Mouse (Mus musculus) heart, adult 2 months (tissue): ENCODE measurements around the gene Ooep. TPM values are rescaled to one million over a fixed set of nuclear protein-coding genes. Genes with fewer than 3 reads are reported as not detected.

Source experiments
- DNase-seq, 2 experiments: peaks; one replicate each; pipeline ENCODE4 v3.0.0; 2021
- H3K27ac ChIP-seq: fragments of 200-600 bp; 2 replicates; pipeline ENCODE4 v1.8.1; 2022
- H3K27me3 ChIP-seq: fragments of 200-500 bp; 2 replicates; pipeline ENCODE4 v1.6.1; 2012; ENCODE audit warnings: mild to moderate bottlenecking, low read length, inconsistent platforms, mixed read lengths; ENCODE audit not compliant: control insufficient read depth, insufficient read depth
- H3K36me3 ChIP-seq: fragments of 200-500 bp; 2 replicates; pipeline ENCODE4 v1.6.1; 2012; ENCODE audit warnings: low read length, inconsistent platforms; ENCODE audit not compliant: control insufficient read depth, insufficient read depth
- H3K4me1 ChIP-seq: fragments of 200-500 bp; 2 replicates; pipeline ENCODE4 v1.6.1; 2011; ENCODE audit warnings: low read length; ENCODE audit not compliant: control insufficient read depth, insufficient read depth
- H3K4me3 ChIP-seq: fragments of 200-600 bp; 2 replicates; pipeline ENCODE4 v1.8.1; 2022
- H3K79me2 ChIP-seq: fragments of 200-500 bp; replicated peaks from 2 replicates; pipeline ENCODE4 v1.6.1; 2012; ENCODE audit warnings: mild to moderate bottlenecking, inconsistent platforms, low read length, moderate library complexity, mixed read lengths; ENCODE audit not compliant: control insufficient read depth, insufficient read depth
- H3K9ac ChIP-seq: fragments of 200-500 bp; 2 replicates; pipeline ENCODE4 v1.6.1; 2012; ENCODE audit warnings: low read depth, mild to moderate bottlenecking, control low read depth, inconsistent platforms, low read length, mixed read lengths
- CTCF ChIP-seq: fragments of 200-600 bp; IDR thresholded peaks from 2 replicates; pipeline ENCODE4 v1.8.1; 2022; ENCODE audit warnings: antibody characterized with exemption, mild to moderate bottlenecking, moderate library complexity
- EP300 ChIP-seq: fragments of 200-500 bp; IDR thresholded peaks from 2 replicates; pipeline ENCODE4 v1.6.1; 2011; ENCODE audit warnings: low read depth, low read length, control low read depth; ENCODE audit not compliant: insufficient read depth
- POLR2A ChIP-seq: fragments of 200-500 bp; IDR thresholded peaks from 2 replicates; pipeline ENCODE4 v1.6.1; 2011; ENCODE audit warnings: mild to moderate bottlenecking, low read depth, low read length, control low read depth; ENCODE audit not compliant: insufficient read depth
- WGBS: fragments of 180-500 bp; shearing (Covaris S2); methylation state at CpG from one replicate; pipeline ENCODE4 v1.1.7; 2018; 5-methylcytosine and 5-hydroxymethylcytosine counted together
- intact Hi-C: fragments of 180-260 bp; cut with DNase I; formaldehyde crosslinking; loops from one replicate; pipeline ENCODE4 v1.15.1; 2025
- polyA plus RNA-seq: library from polyadenylated mRNA; depleted of rRNA; stranded (reverse); fragments of >200 nt; gene quantifications from 2 replicates; pipeline ENCODE4 v1.2.3, GENCODE M21; 2012
- total RNA-seq, 2 experiments: library from RNA; stranded (reverse); gene quantifications; 2 replicates each; pipeline ENCODE4 v1.2.3; 2021

The Ooep gene
- total and polyA plus RNA-seq, 3 experiments: not detected

DNA sequence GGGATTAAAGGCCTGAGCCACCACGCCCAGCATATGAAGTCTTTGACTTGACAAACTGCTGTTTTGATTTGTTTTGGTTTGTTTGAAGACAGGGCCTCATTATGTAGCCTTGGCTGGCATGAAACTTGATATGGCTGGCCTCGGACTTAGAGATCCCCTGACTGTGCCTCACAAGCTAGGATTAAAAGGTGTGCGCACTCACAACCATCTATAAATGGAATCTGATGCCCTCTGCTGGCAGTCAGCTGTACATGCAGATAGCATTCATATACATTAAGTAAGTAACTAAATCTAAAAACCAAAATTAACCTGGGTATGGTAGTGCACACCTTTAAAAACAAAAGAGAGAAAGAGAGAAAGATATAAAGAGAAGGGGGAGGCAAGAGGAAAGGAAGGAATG lies 7.4 kb upstream of the Ooep start:
- intact Hi-C loops: no loop called here
- TF ChIP-seq CTCF: peak; percentile 65
- TF ChIP-seq EP300: no peak
- H3K9ac ChIP-seq: no peak overlapping the region
- no peak for DNase-seq
- no peaks in the 10 kb centered on the region for H3K79me2 ChIP-seq
- no peaks in the 10 kb centered on the region for H3K4me1 ChIP-seq
- H3K4me3 ChIP-seq: no peak overlapping the region
- WGBS: 51% methylated on average over 3 of the region's 3 CpGs
- H3K27ac ChIP-seq: no peak overlapping the region
- H3K27me3 ChIP-seq: peaks cover 2% of the 10 kb centered on the region; the same call in 1 of the 2 replicates
- no peaks in the 10 kb centered on the region for H3K36me3 ChIP-seq

- 49% methylated on average over 8 of the region's 8 CpGs for WGBS
- no peak overlapping the region for H3K4me3 ChIP-seq
- no peak overlapping the region for H3K9ac ChIP-seq
- TF ChIP-seq EP300 (no peak), POLR2A (no peak), CTCF (no peak)
- no peak for DNase-seq
- intact Hi-C loops: no loop called here
- no peak overlapping the region for H3K27ac ChIP-seq
- H3K4me1 ChIP-seq: no peaks in the 10 kb centered on the region
- H3K27me3 ChIP-seq: 0 out of 2 replicates have a peak, but pooled peaks cover 1% of the 10 kb centered on the region
- H3K79me2 ChIP-seq: no peaks in the 10 kb centered on the region
- no peaks in the 10 kb centered on the region for H3K36me3 ChIP-seq
Measured at GRCm38 (mm10) chr9:78377546-78377945, 979 bp downstream of the Ooep start.

GRCm38 (mm10) chr9:78375486-78375885 lies 3.0 kb downstream of the Ooep start:
- WGBS: 80% methylated on average over 4 of the region's 4 CpGs
- intact Hi-C loops: no loop called here
- Histone ChIP-seq H3K9ac (no peak overlapping the region), H3K27ac (no peak overlapping the region), H3K4me3 (no peak overlapping the region), H3K36me3 (no peaks in the 10 kb centered on the region), H3K79me2 (no peaks in the 10 kb centered on the region), H3K27me3 (0 out of 2 replicates have a peak, but pooled peaks cover 1% of the 10 kb centered on the region), H3K4me1 (no peaks in the 10 kb centered on the region)
- no peak for DNase-seq
- TF ChIP-seq EP300 (no peak), POLR2A (no peak), CTCF (no peak)

- intact Hi-C loops: no loop called here
- 0 out of 2 replicates have a peak, but pooled peaks cover 1% of the 10 kb centered on the region for H3K27me3 ChIP-seq
- DNase-seq: no peak
- H3K4me3 ChIP-seq: no peak overlapping the region
- no peaks in the 10 kb centered on the region for H3K4me1 ChIP-seq
- TF ChIP-seq EP300 (no peak), CTCF (no peak), POLR2A (no peak)
- no peaks in the 10 kb centered on the region for H3K79me2 ChIP-seq
- 74% methylated on average over 1 of the region's 1 CpGs for WGBS
- no peaks in the 10 kb centered on the region for H3K36me3 ChIP-seq
- no peak overlapping the region for H3K27ac ChIP-seq
- H3K9ac ChIP-seq: no peak overlapping the region
Measured at GRCm38 (mm10) chr9:78374885-78375389, 3.6 kb downstream of the Ooep start.

DNA sequence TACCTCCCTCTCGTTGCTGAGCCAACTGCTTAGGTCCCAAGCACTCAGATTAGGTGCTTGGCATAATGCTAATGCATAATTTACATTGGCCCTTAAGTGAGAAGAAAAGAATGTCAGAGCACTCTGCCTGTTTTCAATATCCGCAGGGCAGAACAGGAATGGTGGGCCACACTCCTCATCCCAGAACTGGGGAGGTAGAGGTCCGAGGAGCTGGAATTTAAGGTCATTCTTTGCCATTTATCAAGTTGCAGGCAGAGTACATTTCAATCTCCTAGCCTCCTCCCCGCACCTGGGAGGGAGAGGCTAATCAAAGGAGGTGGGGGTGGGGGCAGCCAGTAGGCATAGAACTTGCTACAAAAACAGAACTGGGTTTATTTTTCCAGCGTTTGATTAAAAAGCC lies 4.1 kb downstream of the Ooep start:
- DNase-seq: no peak
- no peaks in the 10 kb centered on the region for H3K36me3 ChIP-seq
- 64% methylated on average over 5 of the region's 5 CpGs for WGBS
- intact Hi-C loops: no loop called here
- H3K79me2 ChIP-seq: no peaks in the 10 kb centered on the region
- H3K27ac ChIP-seq: no peak overlapping the region
- 0 out of 2 replicates have a peak, but pooled peaks cover 1% of the 10 kb centered on the region for H3K27me3 ChIP-seq
- TF ChIP-seq EP300: no peak
- no peak for TF ChIP-seq CTCF
- no peak for TF ChIP-seq POLR2A
- no peak overlapping the region for H3K4me3 ChIP-seq
- H3K4me1 ChIP-seq: no peaks in the 10 kb centered on the region
- H3K9ac ChIP-seq: no peak overlapping the region

GRCm38 (mm10) chr9:78372827-78373504 lies 5.6 kb downstream of the Ooep start:
- Histone ChIP-seq H3K27me3 (0 out of 2 replicates have a peak, but pooled peaks cover under 1% of the 10 kb centered on the region), H3K79me2 (no peaks in the 10 kb centered on the region), H3K27ac (no peak overlapping the region), H3K9ac (no peak overlapping the region), H3K4me3 (no peak overlapping the region), H3K36me3 (no peaks in the 10 kb centered on the region), H3K4me1 (no peaks in the 10 kb centered on the region)
- intact Hi-C loops: no loop called here
- no peak for TF ChIP-seq POLR2A
- TF ChIP-seq EP300: no peak
- no peak for DNase-seq
- 60% methylated on average over 10 of the region's 10 CpGs for WGBS
